In genomic region chr1:153900860-153901730, GRCm38 (mm10) we compare ENCODE assay signal across 8 mouse cellular contexts. TPM values are rescaled to one million over a fixed set of nuclear protein-coding genes. Genes with fewer than 3 reads are reported as not detected.
DNase-seq lines count a peak whose midpoint lies in the region; ATAC-seq and TF ChIP-seq lines count a peak whose summit lies in the region.

No protein-coding gene starts in this region.

- peak overlapping the region; percentile 88 for H3K27ac ChIP-seq in cortical plate, adult 2 months (ENCODE audit: insufficient read depth, low read length)
- H3K27ac ChIP-seq in intestine, embryonic 15.5 days: peak overlapping the region; percentile 97
- peak overlapping the region; percentile 96 for H3K27ac ChIP-seq in lung, embryonic 14.5 days (ENCODE audit: low read depth)
- peak overlapping the region; percentile 90 for H3K27ac ChIP-seq in olfactory bulb, adult 2 months (ENCODE audit: insufficient read depth, low read depth, low read length)

- WGBS in intestine, embryonic 15.5 days: 2% methylated on average over 25 of the region's 25 CpGs
- WGBS in lung, embryonic 14.5 days: 2% methylated on average over 25 of the region's 25 CpGs
- 3% methylated on average over 25 of the region's 25 CpGs for WGBS in olfactory bulb, adult 2 months

- peak overlapping the region; percentile 66 for H3K4me3 ChIP-seq in cortical plate, adult 2 months (ENCODE audit: insufficient read depth, low read length)
- peak overlapping the region; percentile 90 for H3K4me3 ChIP-seq in intestine, embryonic 15.5 days (replicated peaks)
- H3K4me3 ChIP-seq in lung, embryonic 14.5 days (ENCODE audit: low read depth, low read length): peak overlapping the region; percentile 82
- peak overlapping the region; percentile 83 for H3K4me3 ChIP-seq in olfactory bulb, adult 2 months (ENCODE audit: insufficient read depth, low read depth, low read length)

- 0 out of 2 replicates have a peak, but pooled peaks have one; percentile 11 for TF ChIP-seq POLR2A in cortical plate, adult 2 months (IDR thresholded peaks at IDR 0.05; ENCODE audit: extremely low read depth, insufficient read depth, low read length)
- no peak for TF ChIP-seq POLR2A in olfactory bulb, adult 2 months (IDR thresholded peaks at IDR 0.05; ENCODE audit: insufficient read depth, low read depth, low read length)

- ATAC-seq in intestine, embryonic 15.5 days: no peak
- no peak for ATAC-seq in lung, embryonic 14.5 days (ENCODE audit: insufficient read depth)

- no peak for TF ChIP-seq CTCF in cortical plate, adult 2 months (IDR thresholded peaks at IDR 0.05; ENCODE audit: extremely low read depth, insufficient read depth, low read length)
- TF ChIP-seq CTCF in lung, embryonic 14.5 days (IDR thresholded peaks at IDR 0.05; ENCODE audit: low read depth): no peak
- no peak for TF ChIP-seq CTCF in olfactory bulb, adult 2 months (IDR thresholded peaks at IDR 0.05; ENCODE audit: insufficient read depth, low read depth, low read length)

- peak overlapping the region; percentile 78 for H3K4me2 ChIP-seq in intestine, embryonic 15.5 days (replicated peaks)
- peak overlapping the region; percentile 88 for H3K4me2 ChIP-seq in lung, embryonic 14.5 days

- DNase-seq in urinary bladder, postnatal 14 days (ENCODE audit: low spot score): peak; percentile 69
- no peak for DNase-seq in urinary bladder, postnatal 4 days (ENCODE audit: low spot score in 2 of 2)
- DNase-seq in gastrocnemius, postnatal 36 days: peak; percentile 55 to 74
- peak; percentile 61 for DNase-seq in lung, embryonic 14.5 days
- no peak for DNase-seq in right cerebral cortex, adult 2 months (ENCODE audit: low spot score in 2 of 2)

- no peaks in the 10 kb centered on the region for H3K9me3 ChIP-seq in intestine, embryonic 15.5 days
- no peaks in the 10 kb centered on the region for H3K9me3 ChIP-seq in lung, embryonic 14.5 days (ENCODE audit: low read depth, low read length)

- intact Hi-C loops in gastrocnemius, postnatal 36 days (cut with DNase I): no loop called here

- H3K9ac ChIP-seq in intestine, embryonic 15.5 days: peak overlapping the region; percentile 84
- peak overlapping the region; percentile 83 for H3K9ac ChIP-seq in lung, embryonic 14.5 days

- H3K4me1 ChIP-seq in cortical plate, adult 2 months (ENCODE audit: control insufficient read depth, insufficient read depth, low read length): no peaks in the 10 kb centered on the region
- H3K4me1 ChIP-seq in intestine, embryonic 15.5 days (replicated peaks): peaks cover 6% of the 10 kb centered on the region; the same call in 1 of the 2 replicates
- H3K4me1 ChIP-seq in lung, embryonic 14.5 days (ENCODE audit: insufficient read depth): 0 out of 2 replicates have a peak, but pooled peaks cover 4% of the 10 kb centered on the region
- peaks cover 16% of the 10 kb centered on the region; the same call in 1 of the 2 replicates for H3K4me1 ChIP-seq in olfactory bulb, adult 2 months (ENCODE audit: control insufficient read depth, insufficient read depth, low read length)

- H3K36me3 ChIP-seq in intestine, embryonic 15.5 days: peaks cover 16% of the 10 kb centered on the region
- H3K36me3 ChIP-seq in lung, embryonic 14.5 days (ENCODE audit: insufficient read depth): peaks cover 34% of the 10 kb centered on the region

- H3K27me3 ChIP-seq in intestine, embryonic 15.5 days (replicated peaks): no peaks in the 10 kb centered on the region
- H3K27me3 ChIP-seq in lung, embryonic 14.5 days (ENCODE audit: insufficient read depth, low read length): no peaks in the 10 kb centered on the region

RNA-seq across cellular contexts. Expression of gene Teddm2, which starts 1.1 kb away (rescaled TPM):
- 4.6 and 5.7 TPM in 2 replicates for polyA plus RNA-seq in cortical plate, adult 2 months (2012; rRNA removed)
- total RNA-seq in gastrocnemius, postnatal 36 days (2021): 1 to 10 TPM; 1.6 to 2.9 TPM
- 0.34 and 0.36 TPM in 2 replicates for polyA plus RNA-seq in intestine, embryonic 15.5 days (2015; fragmentation: Nextera tagmentation; extraction: Ambion mirVana)
- polyA plus RNA-seq in lung, embryonic 14.5 days (2014; fragmentation: Nextera tagmentation; extraction: Ambion mirVana): 0.36 and 0.58 TPM in 2 replicates
- not detected in 2 replicates for polyA plus RNA-seq in olfactory bulb, adult 2 months (2012; ENCODE audit: insufficient read depth, insufficient read length, low replicate concordance, missing spikeins)

RNA-seq across cellular contexts. Expression of gene Glul, which starts 1.4 kb away (rescaled TPM):
- 2,520 and 2,775 TPM in 2 replicates for polyA plus RNA-seq in cortical plate, adult 2 months (2012; rRNA removed)
- total RNA-seq in gastrocnemius, postnatal 36 days (2021): 100 to 1,000 TPM; 354 to 444 TPM
- 73.6 and 83.9 TPM in 2 replicates for polyA plus RNA-seq in intestine, embryonic 15.5 days (2015; fragmentation: Nextera tagmentation; extraction: Ambion mirVana)
- 90.6 and 97.0 TPM in 2 replicates for polyA plus RNA-seq in lung, embryonic 14.5 days (2014; fragmentation: Nextera tagmentation; extraction: Ambion mirVana)
- polyA plus RNA-seq in olfactory bulb, adult 2 months (2012; ENCODE audit: insufficient read depth, insufficient read length, low replicate concordance, missing spikeins): 474 and 913 TPM in 2 replicates

RNA-seq across cellular contexts. Expression of gene Teddm1a, which starts 9.6 kb away (rescaled TPM):
- not detected in 2 replicates for polyA plus RNA-seq in cortical plate, adult 2 months (2012; rRNA removed)
- total RNA-seq in gastrocnemius, postnatal 36 days (2021): not detected
- polyA plus RNA-seq in intestine, embryonic 15.5 days (2015; fragmentation: Nextera tagmentation; extraction: Ambion mirVana): not detected in 2 replicates
- polyA plus RNA-seq in lung, embryonic 14.5 days (2014; fragmentation: Nextera tagmentation; extraction: Ambion mirVana): not detected in 2 replicates
- polyA plus RNA-seq in olfactory bulb, adult 2 months (2012; ENCODE audit: insufficient read depth, insufficient read length, low replicate concordance, missing spikeins): not detected in 2 replicates

RNA-seq across cellular contexts. Expression of gene Teddm1b, which starts 26.9 kb away (rescaled TPM):
- polyA plus RNA-seq in cortical plate, adult 2 months (2012; rRNA removed): not detected in 2 replicates
- total RNA-seq in gastrocnemius, postnatal 36 days (2021): not detected
- polyA plus RNA-seq in intestine, embryonic 15.5 days (2015; fragmentation: Nextera tagmentation; extraction: Ambion mirVana): 0.18 and 0.29 TPM in 2 replicates
- polyA plus RNA-seq in lung, embryonic 14.5 days (2014; fragmentation: Nextera tagmentation; extraction: Ambion mirVana): 0.26 and 0.34 TPM in 2 replicates
- not detected in 2 replicates for polyA plus RNA-seq in olfactory bulb, adult 2 months (2012; ENCODE audit: insufficient read depth, insufficient read length, low replicate concordance, missing spikeins)

RNA-seq across cellular contexts. Expression of gene Rgsl1, which starts 57.2 kb away (rescaled TPM):
- 6.0 and 6.9 TPM in 2 replicates for polyA plus RNA-seq in cortical plate, adult 2 months (2012; rRNA removed)
- total RNA-seq in gastrocnemius, postnatal 36 days (2021): under 1 TPM in 1 of 2 experiments, not detected in 1; 0.23 TPM
- polyA plus RNA-seq in intestine, embryonic 15.5 days (2015; fragmentation: Nextera tagmentation; extraction: Ambion mirVana): not detected in 2 replicates
- polyA plus RNA-seq in lung, embryonic 14.5 days (2014; fragmentation: Nextera tagmentation; extraction: Ambion mirVana): not detected in 2 replicates
- polyA plus RNA-seq in olfactory bulb, adult 2 months (2012; ENCODE audit: insufficient read depth, insufficient read length, low replicate concordance, missing spikeins): not detected in 2 replicates

Comparison
In these comparisons a context has a peak if more than half of its experiments do, and no peak if none do; other contexts are left out.
1. DNase-seq: peak in urinary bladder, postnatal 14 days (single experiment), gastrocnemius, postnatal 36 days (2 of 2) and lung, embryonic 14.5 days (single experiment); none in urinary bladder, postnatal 4 days (0 of 2) and right cerebral cortex, adult 2 months (0 of 2).
2. Peak in every context shown above with its lines, with median percentiles within 50 percentile points of each other: H3K27ac ChIP-seq and H3K4me3 ChIP-seq.